Mouse (Mus musculus): ENCODE results near the gene Col6a5. TPM values are rescaled to one million over a fixed set of nuclear protein-coding genes. Genes with fewer than 3 reads are reported as not detected.

Col6a5 gene
- polyA plus RNA-seq, 1 experiment = 4.1 TPM

DNA sequence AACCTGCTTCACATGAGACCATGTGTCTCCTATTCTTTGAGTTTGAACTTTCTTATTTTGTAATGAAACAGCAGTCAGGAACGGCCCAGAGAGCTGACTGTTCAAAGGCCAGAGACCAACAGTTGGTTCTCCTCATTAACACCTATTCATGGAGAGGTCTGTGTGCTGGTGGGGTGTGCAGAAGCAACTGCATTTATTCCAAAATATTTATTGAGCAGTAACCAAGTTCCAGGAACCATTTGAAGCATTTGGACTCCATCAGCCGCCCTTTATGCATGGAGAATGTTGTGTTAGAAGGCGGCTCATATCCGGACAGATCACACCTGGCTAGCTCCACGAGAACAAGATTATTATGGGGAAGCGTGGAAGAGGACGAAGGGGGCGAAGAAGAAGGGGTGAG is 18.0 kb upstream of the Col6a5 start:
- Histone ChIP-seq H3K36me3 (ENCODE audit: control insufficient read depth, insufficient read depth, low read length) (no peaks in the 10 kb centered on the region), H3K4me1 (ENCODE audit: control insufficient read depth, insufficient read depth, low read length) (no peaks in the 10 kb centered on the region; the same call in 1 of the 2 replicates), H3K4me3 (ENCODE audit: control insufficient read depth, low read depth, low read length) (no peak overlapping the region), H3K27ac (ENCODE audit: control insufficient read depth, insufficient read depth, low read depth, low read length) (no peak overlapping the region), H3K27me3 (ENCODE audit: control insufficient read depth, insufficient read depth, low read length) (no peaks in the 10 kb centered on the region)
- no peak for TF ChIP-seq CTCF (IDR thresholded peaks at IDR 0.05; ENCODE audit: control insufficient read depth, insufficient read depth, insufficient replicate concordance, low read depth, low read length)
- TF ChIP-seq POLR2A (IDR thresholded peaks at IDR 0.05; ENCODE audit: control insufficient read depth, low read depth, low read length) = no peak

DNA sequence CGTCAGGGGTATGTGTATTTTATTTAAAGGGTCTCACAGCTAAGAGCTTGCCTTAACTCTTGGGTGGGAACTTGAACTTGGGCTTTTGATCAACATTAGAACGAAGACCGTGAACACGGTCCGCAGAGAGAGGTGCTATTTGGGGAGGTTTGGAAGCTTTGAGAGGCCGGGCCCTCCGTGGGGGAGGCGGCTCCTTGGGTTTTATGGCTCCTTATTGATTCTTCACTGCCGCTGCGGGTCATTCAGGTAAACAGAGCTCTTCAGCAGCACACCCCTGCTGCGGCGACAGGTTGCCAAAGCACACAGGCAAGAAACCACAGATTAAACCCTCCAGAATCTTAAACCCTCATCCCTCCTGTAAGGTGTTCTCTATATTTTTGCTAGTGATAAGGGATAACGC is 16.4 kb upstream of the Col6a5 start:
- TF ChIP-seq POLR2A (IDR thresholded peaks at IDR 0.05; ENCODE audit: control insufficient read depth, low read depth, low read length) = no peak
- no peak for TF ChIP-seq CTCF (IDR thresholded peaks at IDR 0.05; ENCODE audit: control insufficient read depth, insufficient read depth, insufficient replicate concordance, low read depth, low read length)
- H3K27ac ChIP-seq (ENCODE audit: control insufficient read depth, insufficient read depth, low read depth, low read length) = no peak overlapping the region

GRCm38 (mm10) chr9:105976314-105976713 is 15.9 kb upstream of the Col6a5 start:
- H3K36me3 ChIP-seq (ENCODE audit: control insufficient read depth, insufficient read depth, low read length) = no peaks in the 10 kb centered on the region
- TF ChIP-seq CTCF (IDR thresholded peaks at IDR 0.05; ENCODE audit: control insufficient read depth, insufficient read depth, insufficient replicate concordance, low read depth, low read length) (no peak), POLR2A (IDR thresholded peaks at IDR 0.05; ENCODE audit: control insufficient read depth, low read depth, low read length) (no peak)
- no peak overlapping the region for H3K27ac ChIP-seq (ENCODE audit: control insufficient read depth, insufficient read depth, low read depth, low read length)
- no peaks in the 10 kb centered on the region; the same call in 1 of the 2 replicates for H3K4me1 ChIP-seq (ENCODE audit: control insufficient read depth, insufficient read depth, low read length)
- H3K27me3 ChIP-seq (ENCODE audit: control insufficient read depth, insufficient read depth, low read length) = no peaks in the 10 kb centered on the region
- no peak overlapping the region for H3K4me3 ChIP-seq (ENCODE audit: control insufficient read depth, low read depth, low read length)

More for the DNA sequence above, 16.4 kb upstream of the Col6a5 start:
- Histone ChIP-seq H3K36me3 (ENCODE audit: control insufficient read depth, insufficient read depth, low read length) (no peaks in the 10 kb centered on the region), H3K27me3 (ENCODE audit: control insufficient read depth, insufficient read depth, low read length) (no peaks in the 10 kb centered on the region), H3K4me3 (ENCODE audit: control insufficient read depth, low read depth, low read length) (no peak overlapping the region), H3K4me1 (ENCODE audit: control insufficient read depth, insufficient read depth, low read length) (no peaks in the 10 kb centered on the region; the same call in 1 of the 2 replicates)

- no peaks in the 10 kb centered on the region for H3K27me3 ChIP-seq (ENCODE audit: control insufficient read depth, insufficient read depth, low read length)
- H3K4me3 ChIP-seq (ENCODE audit: control insufficient read depth, low read depth, low read length) = no peak overlapping the region
- no peak overlapping the region for H3K27ac ChIP-seq (ENCODE audit: control insufficient read depth, insufficient read depth, low read depth, low read length)
- no peaks in the 10 kb centered on the region; the same call in 1 of the 2 replicates for H3K4me1 ChIP-seq (ENCODE audit: control insufficient read depth, insufficient read depth, low read length)
- H3K36me3 ChIP-seq (ENCODE audit: control insufficient read depth, insufficient read depth, low read length) = no peaks in the 10 kb centered on the region
- TF ChIP-seq CTCF (IDR thresholded peaks at IDR 0.05; ENCODE audit: control insufficient read depth, insufficient read depth, insufficient replicate concordance, low read depth, low read length) (no peak), POLR2A (IDR thresholded peaks at IDR 0.05; ENCODE audit: control insufficient read depth, low read depth, low read length) (no peak)
Observed at GRCm38 (mm10) chr9:105973736-105974135, 13.3 kb upstream of the Col6a5 start.

GRCm38 (mm10) chr9:105972031-105972430 is 11.6 kb upstream of the Col6a5 start:
- Histone ChIP-seq H3K36me3 (ENCODE audit: control insufficient read depth, insufficient read depth, low read length) (no peaks in the 10 kb centered on the region), H3K4me1 (ENCODE audit: control insufficient read depth, insufficient read depth, low read length) (no peaks in the 10 kb centered on the region; the same call in 1 of the 2 replicates), H3K4me3 (ENCODE audit: control insufficient read depth, low read depth, low read length) (no peak overlapping the region), H3K27ac (ENCODE audit: control insufficient read depth, insufficient read depth, low read depth, low read length) (no peak overlapping the region), H3K27me3 (ENCODE audit: control insufficient read depth, insufficient read depth, low read length) (no peaks in the 10 kb centered on the region)
- no peak for TF ChIP-seq CTCF (IDR thresholded peaks at IDR 0.05; ENCODE audit: control insufficient read depth, insufficient read depth, insufficient replicate concordance, low read depth, low read length)
- no peak for TF ChIP-seq POLR2A (IDR thresholded peaks at IDR 0.05; ENCODE audit: control insufficient read depth, low read depth, low read length)

DNA sequence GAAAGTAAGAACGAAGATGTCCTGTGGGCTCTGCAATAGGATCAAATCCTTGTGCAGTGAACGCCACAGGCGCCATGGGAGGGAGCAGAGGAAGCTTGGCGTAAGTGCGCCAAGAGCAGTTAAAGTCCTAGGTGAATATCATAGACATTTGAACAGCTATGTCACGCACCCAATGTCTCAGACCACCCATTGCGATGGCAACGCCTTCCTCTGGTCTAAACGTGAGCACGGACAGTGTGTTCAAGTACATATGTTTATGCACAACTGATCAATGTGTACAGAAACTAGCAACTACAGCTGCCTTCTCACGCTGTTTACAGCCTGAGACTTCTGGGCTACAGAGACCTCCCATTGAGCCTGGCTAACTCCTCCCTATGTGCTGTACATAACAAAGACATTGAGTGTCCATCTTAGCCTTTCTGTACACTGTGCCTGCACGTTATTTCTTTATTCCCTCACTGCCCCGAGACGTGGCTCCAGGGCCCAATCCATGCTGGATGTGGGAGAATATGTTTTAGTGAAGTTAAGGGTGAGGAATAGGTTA is 11.0 kb upstream of the Col6a5 start:
- Histone ChIP-seq H3K4me3 (ENCODE audit: control insufficient read depth, low read depth, low read length) (no peak overlapping the region), H3K27me3 (ENCODE audit: control insufficient read depth, insufficient read depth, low read length) (no peaks in the 10 kb centered on the region), H3K4me1 (ENCODE audit: control insufficient read depth, insufficient read depth, low read length) (no peaks in the 10 kb centered on the region; the same call in 1 of the 2 replicates), H3K27ac (ENCODE audit: control insufficient read depth, insufficient read depth, low read depth, low read length) (no peak overlapping the region), H3K36me3 (ENCODE audit: control insufficient read depth, insufficient read depth, low read length) (no peaks in the 10 kb centered on the region)
- no peak for TF ChIP-seq CTCF (IDR thresholded peaks at IDR 0.05; ENCODE audit: control insufficient read depth, insufficient read depth, insufficient replicate concordance, low read depth, low read length)
- TF ChIP-seq POLR2A (IDR thresholded peaks at IDR 0.05; ENCODE audit: control insufficient read depth, low read depth, low read length) = no peak

GRCm38 (mm10) chr9:105970901-105971300 is 10.5 kb upstream of the Col6a5 start:
- Histone ChIP-seq H3K27ac (ENCODE audit: control insufficient read depth, insufficient read depth, low read depth, low read length) (no peak overlapping the region), H3K36me3 (ENCODE audit: control insufficient read depth, insufficient read depth, low read length) (no peaks in the 10 kb centered on the region), H3K4me3 (ENCODE audit: control insufficient read depth, low read depth, low read length) (no peak overlapping the region), H3K27me3 (ENCODE audit: control insufficient read depth, insufficient read depth, low read length) (no peaks in the 10 kb centered on the region), H3K4me1 (ENCODE audit: control insufficient read depth, insufficient read depth, low read length) (no peaks in the 10 kb centered on the region)
- no peak for TF ChIP-seq CTCF (IDR thresholded peaks at IDR 0.05; ENCODE audit: control insufficient read depth, insufficient read depth, insufficient replicate concordance, low read depth, low read length)
- TF ChIP-seq POLR2A (IDR thresholded peaks at IDR 0.05; ENCODE audit: control insufficient read depth, low read depth, low read length) = no peak
